Mouse (Mus musculus) layer of hippocampus, adult 2 months (tissue): Measurements from ENCODE around the gene Nr2f2. TPM values are rescaled to one million over a fixed set of nuclear protein-coding genes. Genes with fewer than 3 reads are reported as not detected.

Experiments used
- DNase-seq, 2 experiments: peaks; one replicate each; pipeline ENCODE4 v3.0.0; 2022; ENCODE audit warnings: low spot score in 2 of 2
- H3K27ac ChIP-seq: fragments of 200-600 bp; 2 replicates; pipeline ENCODE4 v1.8.1; 2022
- H3K4me3 ChIP-seq: fragments of 200-600 bp; 2 replicates; pipeline ENCODE4 v1.8.1; 2022; ENCODE audit warnings: mild to moderate bottlenecking
- CTCF ChIP-seq: fragments of 200-600 bp; conservative IDR thresholded peaks from 2 replicates; pipeline ENCODE4 v1.8.1; 2022; ENCODE audit warnings: antibody characterized with exemption, mild to moderate bottlenecking, moderate library complexity
- total RNA-seq, 2 experiments: library from RNA; stranded (reverse); gene quantifications; 2 replicates each; pipeline ENCODE4 v1.2.3; 2021

Gene Nr2f2
- total RNA-seq, 2 experiments from 2014 or later, result 35.8 to 48.5 TPM

GRCm38 (mm10) chr7:70305716-70306115 is 60.8 kb downstream of the Nr2f2 start:
- no peak for TF ChIP-seq CTCF
- H3K4me3 ChIP-seq, result no peak overlapping the region
- no peak for DNase-seq
- no peak overlapping the region for H3K27ac ChIP-seq

GRCm38 (mm10) chr7:70304426-70304825 is 62.1 kb downstream of the Nr2f2 start:
- no peak for TF ChIP-seq CTCF
- no peak for DNase-seq
- H3K4me3 ChIP-seq, result no peak overlapping the region

More at GRCm38 (mm10) chr7:70304426-70304825, 62.1 kb downstream of the Nr2f2 start:
- H3K27ac ChIP-seq, result no peak overlapping the region
